Mouse (Mus musculus) embryonic fibroblast, embryonic 13.5 days (primary cell): ENCODE measurements around the gene Olfr314. TPM values are rescaled to one million over a fixed set of nuclear protein-coding genes. Genes with fewer than 3 reads are reported as not detected.
"Not testable (repeated sequence)": the region's sequence is repeated elsewhere in the genome, so short reads cannot be mapped to it uniquely, and the experiment has no call there.

ENCODE experiments used
- H3K27ac ChIP-seq: 2 replicates; pipeline ENCODE4 v1.5.1; 2012; ENCODE audit warnings: low read length, control low read depth, inconsistent platforms; ENCODE audit not compliant: insufficient read depth
- H3K4me1 ChIP-seq: 2 replicates; pipeline ENCODE4 v1.6.1; 2011; ENCODE audit warnings: low read length; ENCODE audit not compliant: control insufficient read depth, insufficient read depth
- H3K4me3 ChIP-seq: 2 replicates; pipeline ENCODE4 v1.5.1; 2011; ENCODE audit warnings: mild to moderate bottlenecking, control low read depth, low read length; ENCODE audit not compliant: insufficient read depth
- CTCF ChIP-seq: IDR thresholded peaks from 2 replicates; pipeline ENCODE4 v1.5.1; 2011; ENCODE audit warnings: mild to moderate bottlenecking, control low read depth, low read length, moderate library complexity, borderline replicate concordance; ENCODE audit not compliant: insufficient read depth
- POLR2A ChIP-seq: IDR thresholded peaks from 2 replicates; pipeline ENCODE4 v1.6.1; 2011; ENCODE audit warnings: low read depth, mild to moderate bottlenecking, control low read depth, low read length, moderate library complexity
- polyA plus RNA-seq: library from polyadenylated mRNA; stranded (reverse); fragments of >200 nt; gene quantifications from 2 replicates; pipeline ENCODE4 v1.2.4, GENCODE M21; 2011; ENCODE audit warnings: low read depth; ENCODE audit not compliant: missing spikeins, insufficient read length

Gene Olfr314
- polyA plus RNA-seq = not detected in 2 replicates

DNA sequence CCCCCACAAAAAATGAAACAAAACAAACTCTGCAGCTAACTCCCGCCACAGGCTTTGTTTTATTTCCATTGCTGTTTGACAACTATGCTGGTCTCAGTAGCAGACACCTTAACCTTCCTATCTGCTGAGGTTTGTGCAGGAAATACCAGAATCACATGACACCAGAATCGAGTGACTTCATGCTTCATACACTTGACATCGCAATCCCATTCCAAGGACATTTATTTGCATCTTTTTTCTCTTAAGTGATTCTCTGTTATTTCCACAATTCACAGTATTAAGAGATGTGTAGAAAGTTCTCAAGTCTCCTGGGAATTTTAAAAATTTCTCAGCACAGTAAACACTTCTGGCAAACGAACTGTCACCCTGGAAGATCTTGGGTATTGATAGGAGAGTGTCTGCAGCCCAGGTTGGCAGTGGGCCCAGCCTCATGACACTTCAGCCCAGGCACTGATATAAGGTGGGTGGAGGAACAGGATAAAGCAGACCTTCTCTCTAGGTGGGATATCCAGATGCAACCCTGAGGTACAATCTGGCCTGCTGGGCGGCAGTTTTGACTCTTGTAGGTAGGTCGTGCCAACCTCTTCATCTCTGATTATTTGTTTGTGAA, at the start of gene Olfr314:
Gene Olfr314, plus strand, starts transcription at position 473 of the 610 bp plus-strand sequence.
- Histone ChIP-seq H3K4me3 (no peak within 1 kb of the TSS), H3K4me1 (no peaks in the 10 kb centered on the region), H3K27ac (no peak within 1 kb of the TSS)
- TF ChIP-seq CTCF (no peak), POLR2A (no peak)

DNA sequence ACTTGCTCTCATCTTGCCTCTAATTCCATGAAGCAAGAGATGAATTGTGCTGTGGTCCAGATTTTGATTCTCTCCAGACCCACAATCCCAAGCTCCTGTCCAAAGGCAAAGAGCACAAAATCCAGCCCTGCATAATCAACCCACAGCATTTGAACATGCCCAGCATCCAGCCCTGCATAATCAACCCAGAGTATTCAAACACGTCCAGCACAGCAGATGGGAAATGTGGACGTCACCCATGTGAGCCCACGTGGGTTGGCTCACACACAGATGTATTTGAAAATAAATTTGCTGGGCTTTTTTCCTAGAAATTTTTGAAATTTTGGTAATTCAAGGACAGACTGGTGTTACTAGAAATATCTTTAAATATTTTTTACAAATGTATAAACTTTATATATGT, 49.4 kb upstream of the Olfr314 start:
- TF ChIP-seq CTCF (no peak), POLR2A (no peak)
- H3K4me3 ChIP-seq = no peak overlapping the region
- H3K4me1 ChIP-seq = no peaks in the 10 kb centered on the region
- no peak overlapping the region for H3K27ac ChIP-seq

DNA sequence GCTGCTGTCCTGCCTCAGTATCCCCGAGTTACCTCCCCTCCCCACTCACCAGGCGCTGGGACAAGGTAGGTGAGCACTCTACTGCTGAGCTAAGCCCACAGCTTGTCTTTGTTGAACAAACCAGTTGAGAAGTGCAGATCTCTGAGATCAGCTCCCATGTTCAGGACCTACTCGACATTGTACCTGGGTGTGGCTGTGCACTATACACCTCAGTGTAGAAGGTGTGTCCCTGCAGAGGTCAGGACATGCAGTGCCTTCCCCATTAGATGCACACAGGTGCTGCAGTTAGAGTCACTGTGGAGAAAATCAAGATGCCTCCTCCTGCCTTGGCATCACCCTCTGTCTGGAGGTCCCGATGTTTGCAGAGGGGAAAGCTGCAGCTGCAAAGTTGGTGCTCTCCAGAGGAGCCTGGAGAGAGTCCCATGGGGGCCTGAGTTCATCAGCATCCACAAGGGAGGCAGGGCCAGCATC, 43.9 kb upstream of the Olfr314 start, which contains the start of gene Olfr317:
Gene Olfr317, minus strand, starts transcription at position 421 of the 471 bp plus-strand sequence.
- no peak within 1 kb of the TSS for H3K4me3 ChIP-seq
- H3K4me1 ChIP-seq = no peaks in the 10 kb centered on the region
- H3K27ac ChIP-seq = no peak within 1 kb of the TSS
- no peak for TF ChIP-seq CTCF
- no peak for TF ChIP-seq POLR2A

DNA sequence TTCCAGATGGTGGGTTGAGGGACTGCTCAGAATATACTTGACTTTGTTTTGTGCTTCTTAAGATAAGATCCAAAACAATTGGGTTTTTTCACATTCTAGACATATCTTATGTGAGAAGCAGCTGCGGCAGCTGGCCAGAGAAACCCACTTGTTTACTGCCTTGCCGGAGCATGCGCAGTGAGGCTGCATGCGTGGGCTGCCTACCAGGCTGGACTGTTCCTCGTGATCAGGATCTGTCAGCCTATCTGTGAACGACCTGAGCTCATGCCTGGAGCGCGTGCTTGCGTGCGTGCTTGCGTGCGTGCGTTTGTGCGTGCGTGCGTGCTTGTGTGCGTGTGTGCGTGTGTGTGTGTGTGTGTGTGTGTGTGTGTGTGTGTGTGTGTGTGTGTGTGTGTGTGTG, 31.7 kb upstream of the Olfr314 start:
- H3K27ac ChIP-seq, H3K4me3 ChIP-seq, H3K4me1 ChIP-seq: not testable (repeated sequence)

DNA sequence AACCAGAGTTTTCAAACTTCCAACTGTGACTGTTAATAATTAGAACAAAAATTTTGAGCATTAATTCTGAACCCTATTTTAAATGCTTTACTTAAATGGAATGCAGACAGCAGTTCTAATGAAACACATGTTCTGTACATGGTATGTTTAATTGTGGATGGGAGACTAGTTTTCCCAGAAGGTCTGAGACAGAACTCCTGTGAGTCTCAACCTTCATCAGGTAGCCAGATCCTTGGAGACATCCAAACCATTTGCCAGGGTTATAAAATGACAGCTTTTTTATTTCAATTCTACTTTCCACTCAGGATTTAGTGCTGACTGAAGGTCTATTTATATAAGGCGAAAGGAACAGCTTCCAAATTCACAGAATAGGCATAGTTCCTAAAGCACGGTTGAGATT, 30.3 kb upstream of the Olfr314 start, which contains the start of gene Olfr316:
Gene Olfr316, plus strand, starts transcription at position 301 of the 400 bp plus-strand sequence.
- TF ChIP-seq POLR2A (no peak), CTCF (no peak)
- H3K4me1 ChIP-seq = no peaks in the 10 kb centered on the region
- no peak within 1 kb of the TSS for H3K4me3 ChIP-seq
- no peak within 1 kb of the TSS for H3K27ac ChIP-seq

DNA sequence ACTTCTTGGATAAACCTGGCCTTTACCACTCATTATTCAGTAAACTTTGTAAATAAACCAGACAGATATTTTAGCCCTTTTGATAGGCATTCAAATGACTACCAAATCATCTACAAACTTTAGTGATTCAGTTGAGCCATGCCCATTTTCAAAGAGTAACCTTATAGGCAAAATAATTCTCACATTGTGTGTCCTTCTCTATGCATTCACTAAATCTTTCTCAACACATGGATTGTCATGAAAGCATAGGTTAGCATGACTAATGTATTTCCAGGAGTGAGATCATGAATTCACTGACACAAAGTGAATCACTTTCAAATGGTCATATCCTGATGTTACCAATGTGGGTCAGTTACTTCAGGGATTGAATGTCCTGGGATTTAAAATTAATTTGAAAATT, 9.9 kb upstream of the Olfr314 start, which contains the start of gene Olfr315:
Gene Olfr315, plus strand, starts transcription at position 301 of the 400 bp plus-strand sequence.
- Histone ChIP-seq H3K4me1 (no peaks in the 10 kb centered on the region), H3K4me3 (no peak within 1 kb of the TSS), H3K27ac (no peak within 1 kb of the TSS)
- TF ChIP-seq CTCF = no peak
- TF ChIP-seq POLR2A = no peak

DNA sequence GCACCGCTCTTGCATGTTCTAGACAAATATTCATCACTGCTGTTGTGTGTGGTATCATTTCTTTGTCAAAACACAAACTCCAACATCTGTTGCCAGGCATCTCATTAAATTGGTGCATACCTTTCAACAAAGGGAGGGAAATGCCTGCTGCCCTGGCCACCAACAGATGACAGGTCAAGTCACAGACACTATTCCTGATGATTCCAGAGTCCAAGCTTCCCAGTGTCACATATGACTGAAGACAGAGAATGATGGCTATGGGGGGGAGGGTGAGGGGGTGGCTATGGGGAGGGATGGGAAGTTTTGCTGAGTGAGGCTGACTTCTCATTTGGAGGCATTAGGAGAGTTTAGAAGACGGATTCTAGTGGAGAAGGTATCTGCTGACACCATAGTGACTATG, 1.4 kb downstream of the Olfr314 start:
- Histone ChIP-seq H3K4me3 (no peak overlapping the region), H3K4me1 (no peaks in the 10 kb centered on the region), H3K27ac (no peak overlapping the region)
- no peak for TF ChIP-seq POLR2A
- no peak for TF ChIP-seq CTCF

DNA sequence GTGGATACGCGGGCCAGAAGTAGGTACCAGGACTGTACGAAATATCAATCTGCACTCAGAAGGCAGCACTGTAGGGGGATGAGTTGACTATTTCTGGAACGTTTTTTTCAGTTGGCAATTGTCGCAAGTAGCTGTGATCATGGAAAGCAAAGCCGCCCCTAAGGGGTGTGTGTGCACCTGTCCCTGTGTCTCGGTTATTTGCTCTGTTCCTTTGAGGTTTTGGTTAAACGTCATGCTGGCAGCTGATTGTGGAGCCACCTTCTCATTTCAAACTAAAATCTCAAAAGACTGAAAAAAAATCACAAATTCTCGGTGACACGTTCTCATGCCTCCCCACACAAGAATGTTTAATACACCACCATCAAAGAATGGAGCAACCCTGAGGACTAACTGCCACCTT, 4.9 kb downstream of the Olfr314 start:
- TF ChIP-seq POLR2A (no peak), CTCF (no peak)
- no peaks in the 10 kb centered on the region for H3K4me1 ChIP-seq
- no peak overlapping the region for H3K4me3 ChIP-seq

DNA sequence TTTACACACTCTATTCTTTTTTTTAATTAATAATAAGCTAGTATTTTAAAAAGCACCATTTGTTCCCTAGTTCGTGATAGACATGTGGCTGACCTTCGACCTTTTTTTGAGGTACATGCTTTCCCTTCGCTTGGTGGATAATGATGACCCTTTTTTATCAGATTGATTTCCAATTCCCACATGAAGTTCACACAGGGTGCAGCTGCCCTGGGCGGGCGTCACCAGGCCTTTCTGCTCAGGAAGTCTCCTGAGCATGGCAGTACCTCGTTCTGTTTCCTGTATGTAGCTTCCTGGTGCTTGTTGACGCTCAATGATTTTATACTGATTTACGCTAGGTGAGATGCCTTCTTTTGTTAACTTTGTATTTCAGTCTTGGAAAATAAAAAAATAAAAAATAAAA, 5.6 kb downstream of the Olfr314 start:
- TF ChIP-seq POLR2A (no peak), CTCF (no peak)
- Histone ChIP-seq H3K27ac (no peak overlapping the region), H3K4me1 (no peaks in the 10 kb centered on the region), H3K4me3 (no peak overlapping the region)

More for the DNA sequence above, 4.9 kb downstream of the Olfr314 start:
- no peak overlapping the region for H3K27ac ChIP-seq

DNA sequence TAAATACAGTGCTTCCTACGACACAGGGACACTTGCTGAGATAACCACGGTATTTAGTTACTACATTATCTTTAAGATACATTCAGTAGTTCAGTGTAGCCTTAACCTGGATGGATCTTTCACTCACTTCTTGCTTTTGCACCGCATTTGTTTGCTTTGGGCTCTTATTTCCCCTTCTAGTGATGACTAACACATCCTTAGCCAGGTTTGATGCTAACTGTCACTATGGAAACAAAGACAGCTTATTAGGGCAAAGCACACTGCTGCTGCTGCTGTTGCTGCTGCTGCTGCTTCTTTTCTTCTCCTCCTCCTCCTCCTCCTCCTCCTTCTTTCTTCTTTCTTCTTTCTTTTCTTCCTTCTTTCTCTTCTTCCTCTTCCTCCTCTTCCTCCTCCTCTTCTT, 6.8 kb downstream of the Olfr314 start:
- H3K4me1 ChIP-seq = no peaks in the 10 kb centered on the region
- H3K4me3 ChIP-seq = no peak overlapping the region
- no peak for TF ChIP-seq CTCF
- no peak for TF ChIP-seq POLR2A
- H3K27ac ChIP-seq = no peak overlapping the region
